Mouse (Mus musculus) adrenal gland, adult 10 weeks (tissue): ENCODE results near the gene Gm12248. TPM values are rescaled to one million over a fixed set of nuclear protein-coding genes. Genes with fewer than 3 reads are reported as not detected.

Experiments used
- polyA plus RNA-seq: library from polyadenylated mRNA; stranded (reverse); fragments of 350-450 nt; fragmentation: Illumina TruSeq; extraction: RNeasy Lipid Tissue Mini Kit (QIAGEN cat#74804); gene quantifications from one replicate; pipeline ENCODE4 v1.2.3, GENCODE M21; 2014; ENCODE audit warnings: low read depth, low replicate concordance

Gm12248 gene
- polyA plus RNA-seq = not detected

GRCm38 (mm10) chr11:58093021-58093528, at the start of gene Gm12248:
Gm12248 (minus strand) TSS chr11:58093134.

GRCm38 (mm10) chr11:58103697-58104306, 10.9 kb upstream of the Gm12248 start, which contains the start of gene Cnot8:
Cnot8 (plus strand) TSS chr11:58104153.

Other genes with a start within 250 kb of the Gm12248 start
- 33.1 TPM for gene Larp1, start 84.1 kb downstream of the Gm12248 start, polyA plus RNA-seq
- 37.1 TPM for gene Cnot8, start 11.0 kb upstream of the Gm12248 start, polyA plus RNA-seq
- gene Gemin5, start 75.4 kb upstream of the Gm12248 start, polyA plus RNA-seq = 7.3 TPM
- gene Mrpl22, start 78.5 kb upstream of the Gm12248 start, polyA plus RNA-seq = 44.5 TPM
- gene Igtp, start 106.4 kb upstream of the Gm12248 start, polyA plus RNA-seq = 30.2 TPM
- 44.4 TPM for gene Irgm2, start 106.5 kb upstream of the Gm12248 start, polyA plus RNA-seq
- gene 4930438A08Rik, start 181.7 kb upstream of the Gm12248 start, polyA plus RNA-seq = not detected
- 0.82 TPM for gene Zfp692, start 213.9 kb upstream of the Gm12248 start, polyA plus RNA-seq
- 70.4 TPM for gene Zfp672, start 237.2 kb upstream of the Gm12248 start, polyA plus RNA-seq
- 0.87 TPM for gene Sh3bp5l, start 237.6 kb upstream of the Gm12248 start, polyA plus RNA-seq